Mouse (Mus musculus) kidney, adult 2 months (tissue): Measurements from ENCODE around the gene Cpeb3.

Experiments used
- CTCF ChIP-seq: fragments of 200-500 bp; conservative IDR thresholded peaks from 2 replicates; pipeline ENCODE4 v1.5.1; 2011; ENCODE audit warnings: low read depth, mild to moderate bottlenecking, control low read depth, low read length, moderate library complexity, mixed read lengths; ENCODE audit not compliant: insufficient read depth, insufficient read length
- POLR2A ChIP-seq: fragments of 200-500 bp; IDR thresholded peaks from one replicate; pipeline ENCODE4 v1.6.1; 2011; ENCODE audit warnings: low read depth, low read length, control low read depth

GRCm38 (mm10) chr19:37131660-37132059, 76.7 kb downstream of the Cpeb3 start:
- no peak for TF ChIP-seq CTCF
- TF ChIP-seq POLR2A = no peak
